Mouse (Mus musculus): ENCODE measurements at regions not wholly inside any gene's neighbourhood (a gene's known extent, or its start where the extent isn't known, plus 50 kb on each side); places are given as distances from the start of the nearest gene placed in this dataset.

GRCm38 (mm10) chr5:51840638-51841329 lies 273.3 kb upstream of the Ppargc1a start:
- no peak for DNase-seq (ENCODE audit: low spot score)

DNA sequence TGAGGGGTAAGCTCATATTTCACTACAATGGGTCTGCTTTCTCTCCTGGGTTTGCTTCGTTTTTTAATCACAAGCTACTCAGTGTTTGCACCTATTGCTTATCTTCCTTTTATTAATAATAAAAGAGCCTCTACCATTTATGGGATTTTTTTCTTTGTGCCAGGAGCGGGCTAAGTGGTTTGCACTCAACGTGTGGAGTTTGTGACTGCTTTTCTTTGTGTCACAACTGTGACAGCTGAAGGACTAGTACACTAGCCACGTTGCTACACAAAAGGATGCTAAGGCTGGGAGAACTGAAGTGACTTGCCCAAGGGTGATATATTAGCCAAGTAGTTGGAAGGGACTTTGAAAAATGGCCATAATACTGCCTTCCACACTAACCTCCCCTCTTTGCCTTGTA lies 271.8 kb upstream of the Ppargc1a start:
- no peak for DNase-seq (ENCODE audit: low spot score)

GRCm38 (mm10) chr5:51830551-51830950 lies 263.0 kb upstream of the Ppargc1a start:
- DNase-seq (ENCODE audit: low spot score), result no peak

DNA sequence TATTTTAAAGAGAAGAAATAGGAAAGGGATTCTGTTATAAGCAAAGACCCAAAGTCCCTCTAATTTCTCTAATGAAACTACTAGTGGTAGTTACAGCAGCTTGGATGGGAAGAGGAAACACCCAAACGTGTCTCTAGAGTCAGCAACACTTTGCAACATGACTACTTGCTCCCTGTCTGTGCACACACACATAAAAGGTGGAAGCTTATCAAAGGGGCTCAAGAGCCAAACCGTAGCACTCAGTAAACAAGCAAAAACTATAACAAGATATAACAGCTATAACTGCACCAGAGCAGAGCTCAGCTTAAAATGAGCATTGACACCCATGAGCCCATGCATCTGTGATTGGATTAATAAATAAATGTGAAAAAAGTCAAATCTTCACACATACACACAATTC lies 262.5 kb upstream of the Ppargc1a start:
- DNase-seq (ENCODE audit: low spot score), result no peak

DNA sequence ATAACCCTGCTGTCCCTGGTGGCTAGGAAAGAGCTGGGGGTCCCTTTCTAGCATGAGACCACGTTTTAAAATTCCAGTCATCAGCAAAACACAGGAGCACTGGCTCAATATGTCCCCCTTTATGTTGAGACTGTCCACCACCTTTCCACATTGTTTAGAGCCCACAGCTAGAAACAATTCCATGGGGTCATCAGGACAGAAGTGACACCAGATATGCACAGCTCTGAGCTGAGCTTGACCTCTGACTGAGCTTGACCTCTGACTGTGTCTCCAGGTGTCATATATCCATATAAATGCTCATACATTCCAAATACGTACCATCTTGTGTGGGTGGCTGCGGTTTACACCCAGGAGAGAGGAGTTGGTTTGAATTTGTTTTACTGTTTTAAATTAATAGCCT lies 262.1 kb upstream of the Ppargc1a start:
- DNase-seq (ENCODE audit: low spot score), result no peak

GRCm38 (mm10) chr5:51829020-51829419 lies 261.5 kb upstream of the Ppargc1a start:
- DNase-seq (ENCODE audit: low spot score), result no peak

DNA sequence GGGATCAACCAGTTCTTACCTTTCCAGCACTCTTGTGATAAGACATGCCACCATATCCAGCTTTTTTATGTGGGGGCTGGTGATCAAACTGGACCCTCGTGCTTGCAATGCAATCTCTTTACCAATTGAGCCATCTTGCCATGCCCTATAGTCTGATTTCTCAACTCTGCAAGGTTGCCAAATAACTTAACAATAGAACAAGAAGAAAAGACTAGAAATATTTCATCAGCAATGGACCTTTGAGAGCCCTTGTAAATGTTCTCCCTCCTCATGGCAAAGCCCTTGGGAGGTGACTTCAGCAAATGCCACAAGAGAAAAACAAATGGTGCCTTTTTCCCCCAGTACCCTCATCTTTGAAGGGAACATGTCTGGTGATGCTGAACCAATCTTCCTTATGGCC lies 258.7 kb upstream of the Ppargc1a start:
- no peak for DNase-seq (ENCODE audit: low spot score)

- no peak for DNase-seq (ENCODE audit: low spot score)
Observed at GRCm38 (mm10) chr5:51825584-51826088, 258.1 kb upstream of the Ppargc1a start.

- no peak for DNase-seq (ENCODE audit: low spot score)
Observed at GRCm38 (mm10) chr5:51824731-51825130, 257.2 kb upstream of the Ppargc1a start.

GRCm38 (mm10) chr5:51823657-51824056 lies 256.1 kb upstream of the Ppargc1a start:
- no peak for DNase-seq (ENCODE audit: low spot score)

DNA sequence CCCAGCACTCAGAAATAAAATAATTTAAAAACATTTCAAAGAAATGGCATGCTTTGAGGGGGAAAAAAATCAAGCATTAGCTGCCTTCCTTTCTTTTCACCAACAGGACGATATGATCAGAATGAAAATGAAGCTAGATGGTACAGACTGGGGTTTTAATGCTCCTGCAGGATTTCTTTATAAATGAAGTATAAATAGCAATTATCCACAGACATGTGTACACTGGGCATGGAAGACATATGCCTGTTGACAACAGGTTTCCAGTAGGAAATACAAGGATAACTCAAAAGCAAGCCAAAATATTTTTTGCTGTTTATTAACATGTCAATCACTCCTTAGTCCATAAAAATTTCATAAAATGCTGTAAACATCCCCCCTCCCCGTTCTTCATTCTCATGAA lies 248.7 kb upstream of the Ppargc1a start:
- DNase-seq (ENCODE audit: low spot score), result no peak

GRCm38 (mm10) chr5:51811728-51812127 lies 244.2 kb upstream of the Ppargc1a start:
- DNase-seq (ENCODE audit: low spot score), result no peak

GRCm38 (mm10) chr5:51801486-51801885 lies 234.0 kb upstream of the Ppargc1a start:
- DNase-seq (ENCODE audit: low spot score), result no peak

- no peak for DNase-seq (ENCODE audit: low spot score)
Observed at GRCm38 (mm10) chr5:51799371-51800035, 232.0 kb upstream of the Ppargc1a start.

- DNase-seq (ENCODE audit: low spot score), result no peak
Observed at GRCm38 (mm10) chr5:51794097-51794496, 226.6 kb upstream of the Ppargc1a start.

DNA sequence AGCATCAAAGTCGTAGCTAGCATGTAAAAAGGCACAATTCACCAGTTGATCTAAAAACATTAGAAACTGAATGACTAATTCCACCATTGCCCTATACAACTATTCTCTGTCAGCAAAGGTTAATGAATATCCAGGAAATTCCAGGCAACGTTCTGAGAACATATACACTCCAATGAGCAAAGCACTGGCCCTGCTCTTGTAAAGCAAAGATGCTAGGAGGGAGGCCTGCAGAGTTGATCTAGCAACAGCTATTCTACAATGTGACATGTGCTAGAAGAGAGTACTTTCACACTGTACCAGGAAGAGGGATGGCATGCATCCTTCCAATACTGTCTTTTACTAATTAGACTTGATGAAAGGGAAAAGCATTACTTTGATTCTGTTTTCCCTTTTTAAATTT lies 225.4 kb upstream of the Ppargc1a start:
- no peak for DNase-seq (ENCODE audit: low spot score)

DNA sequence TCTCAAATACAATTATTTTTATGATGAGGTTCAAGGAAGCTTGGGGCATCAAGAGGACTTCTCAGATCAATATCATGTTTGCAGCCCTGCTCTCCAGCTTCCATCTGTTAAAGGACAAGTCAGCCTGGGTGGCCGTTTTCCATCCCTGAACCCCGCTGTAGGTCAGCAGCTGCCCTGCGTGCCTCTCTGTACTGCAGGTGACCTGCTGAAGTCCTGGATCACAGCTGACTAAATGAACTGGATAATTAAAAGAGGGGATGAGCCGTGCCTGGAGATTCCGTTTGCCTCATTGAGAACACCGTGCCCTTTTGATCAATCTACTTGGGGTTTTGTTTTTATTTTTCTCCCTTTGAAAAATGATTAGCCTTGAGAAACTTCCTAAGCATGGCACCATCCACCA lies 221.2 kb upstream of the Ppargc1a start:
- no peak for DNase-seq (ENCODE audit: low spot score)

DNA sequence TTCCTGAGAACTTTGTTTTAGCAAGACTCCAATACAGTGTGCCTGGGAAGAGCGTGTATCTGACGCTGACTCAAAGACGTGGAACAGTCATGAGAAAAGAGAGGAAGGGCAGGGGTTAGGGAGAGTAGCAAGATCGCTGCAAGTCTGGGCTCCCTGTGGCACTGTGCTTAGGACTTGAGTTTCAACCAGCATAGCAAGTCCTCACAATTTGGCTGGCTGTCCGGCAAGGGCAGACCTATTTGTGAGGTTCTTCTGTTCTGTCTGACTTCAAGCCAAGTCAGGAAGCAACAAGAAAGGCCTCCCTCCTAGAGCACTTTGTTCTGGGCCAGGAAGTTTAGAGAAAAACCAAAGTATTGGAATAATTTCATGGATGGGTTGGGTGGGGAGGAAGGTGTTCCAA lies 216.0 kb upstream of the Ppargc1a start:
- no peak for DNase-seq (ENCODE audit: low spot score)

DNA sequence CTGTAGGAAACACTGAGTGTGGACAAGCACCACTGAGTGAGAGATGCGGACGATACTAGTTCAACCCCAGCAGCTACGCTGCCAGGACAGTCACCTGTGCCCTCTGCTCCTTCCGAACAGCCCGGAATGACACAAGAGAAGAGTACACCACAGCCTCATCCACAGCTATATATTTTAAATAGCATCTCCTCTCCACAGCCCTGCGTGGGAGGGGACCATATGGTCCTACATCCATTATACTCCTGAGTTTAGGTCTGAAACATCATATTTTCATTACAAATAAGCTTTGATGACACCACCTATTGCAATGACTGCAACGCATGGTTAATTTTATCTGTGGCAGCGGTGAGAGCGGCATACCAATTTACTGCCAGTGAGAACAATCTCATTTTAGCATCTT lies 215.6 kb upstream of the Ppargc1a start:
- no peak for DNase-seq (ENCODE audit: low spot score)

DNA sequence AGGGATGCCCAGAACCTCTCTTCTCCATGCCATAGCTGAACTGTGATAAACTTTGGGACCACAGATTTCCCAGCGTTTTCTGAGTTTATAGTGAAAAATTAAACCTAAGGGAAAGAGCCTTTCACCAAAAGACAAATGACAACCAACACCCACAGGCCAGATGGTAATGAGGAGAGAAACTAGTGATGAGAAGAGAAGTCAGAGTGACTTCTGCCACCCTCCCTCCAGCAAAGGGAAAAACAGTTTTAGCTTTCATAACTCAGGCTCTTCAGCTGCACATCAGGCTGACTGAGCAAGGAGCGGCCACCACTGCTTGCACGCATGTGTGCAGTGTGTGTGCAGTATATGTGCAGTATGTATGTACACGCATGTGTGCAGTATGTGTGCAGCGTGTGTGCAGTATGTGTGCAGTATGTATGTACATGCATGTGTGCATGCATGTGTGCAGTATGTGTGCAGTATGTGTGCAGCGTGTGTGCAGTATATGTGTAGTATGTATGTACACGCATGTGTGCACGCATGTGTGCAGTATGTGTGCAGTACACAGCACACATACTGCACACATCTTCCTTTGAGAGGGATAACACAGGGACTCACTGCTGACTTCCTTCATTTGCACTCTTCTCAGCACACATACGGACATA lies 208.1 kb upstream of the Ppargc1a start:
- DNase-seq (ENCODE audit: low spot score), result no peak

DNA sequence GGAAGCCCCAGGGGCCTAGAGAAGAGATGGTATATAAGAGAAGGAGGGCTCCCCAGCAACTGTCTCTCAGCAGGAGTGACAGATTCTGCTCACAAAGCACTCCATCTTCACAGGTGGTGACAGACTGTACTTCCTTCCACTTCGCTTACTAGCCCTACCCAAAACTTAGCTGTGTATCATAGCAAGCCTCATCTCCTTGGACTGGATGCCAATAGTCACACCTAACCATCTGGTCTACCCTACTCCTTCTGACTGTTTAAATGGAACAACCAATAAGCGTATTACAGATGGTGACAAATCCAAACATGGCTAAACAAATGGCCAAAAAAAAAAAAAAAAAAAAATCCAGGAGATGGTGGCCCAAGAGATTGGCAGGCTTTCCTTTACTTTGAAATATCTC lies 204.1 kb upstream of the Ppargc1a start:
- DNase-seq (ENCODE audit: low spot score), result no peak

GRCm38 (mm10) chr5:51766111-51766510 lies 198.6 kb upstream of the Ppargc1a start:
- no peak for DNase-seq (ENCODE audit: low spot score)

DNA sequence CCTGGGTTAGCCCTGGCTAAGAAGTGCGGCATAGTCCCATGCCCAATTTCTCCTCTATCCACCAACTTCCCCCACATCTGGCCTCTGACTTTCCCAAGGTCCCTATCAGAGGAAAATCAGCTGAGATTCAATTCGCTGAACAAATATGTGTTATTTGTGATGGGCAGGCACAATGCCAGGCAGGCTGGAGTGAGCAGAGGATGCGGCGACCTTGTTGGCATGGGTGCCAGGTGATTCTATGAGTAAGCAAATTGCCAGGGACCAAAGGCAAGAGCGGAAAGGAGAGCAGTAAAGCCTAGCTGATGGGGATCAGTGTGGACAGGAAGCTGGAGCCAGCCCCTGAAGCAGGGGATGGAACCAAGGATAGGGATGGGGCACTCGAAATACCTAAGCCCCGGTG lies 196.9 kb upstream of the Ppargc1a start:
- no peak for DNase-seq (ENCODE audit: low spot score)
